Mouse (Mus musculus): ENCODE results near the gene Itgax. TPM values are rescaled to one million over a fixed set of nuclear protein-coding genes. Genes with fewer than 3 reads are reported as not detected.

Itgax gene
- polyA plus RNA-seq, 1 experiment from 2014 or later, result not detected

DNA sequence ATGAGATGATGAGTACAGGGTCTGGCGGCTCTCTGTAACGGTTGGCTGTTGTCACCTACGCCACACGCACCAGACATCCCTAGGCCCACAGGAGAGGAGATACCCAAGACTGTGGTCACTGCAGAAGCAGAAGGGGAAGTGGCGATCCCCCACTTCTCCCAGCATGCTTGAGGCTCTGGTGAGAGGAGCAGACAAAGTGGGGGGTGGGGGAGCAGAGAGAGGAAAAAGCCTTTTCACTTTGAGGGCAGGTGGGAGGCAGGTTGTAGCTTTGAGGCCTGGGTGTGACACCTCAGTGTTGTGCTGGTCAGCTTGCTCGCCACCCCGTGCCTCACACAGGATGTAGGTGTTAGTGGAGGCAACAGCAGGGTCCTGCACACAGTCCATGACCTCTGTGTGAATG, 50.8 kb downstream of the Itgax start:
- Histone ChIP-seq H3K4me1 (no peaks in the 10 kb centered on the region), H3K4me3 (no peak overlapping the region), H3K27me3 (ENCODE audit: low read depth, poor library complexity, severe bottlenecking) (no peaks in the 10 kb centered on the region), H3K36me3 (no peaks in the 10 kb centered on the region), H3K9me3 (replicated peaks) (no peaks in the 10 kb centered on the region), H3K27ac (replicated peaks) (no peak overlapping the region)
- no peak for DNase-seq (ENCODE audit: low spot score)
- 84% methylated on average over 7 of the region's 7 CpGs for WGBS

DNA sequence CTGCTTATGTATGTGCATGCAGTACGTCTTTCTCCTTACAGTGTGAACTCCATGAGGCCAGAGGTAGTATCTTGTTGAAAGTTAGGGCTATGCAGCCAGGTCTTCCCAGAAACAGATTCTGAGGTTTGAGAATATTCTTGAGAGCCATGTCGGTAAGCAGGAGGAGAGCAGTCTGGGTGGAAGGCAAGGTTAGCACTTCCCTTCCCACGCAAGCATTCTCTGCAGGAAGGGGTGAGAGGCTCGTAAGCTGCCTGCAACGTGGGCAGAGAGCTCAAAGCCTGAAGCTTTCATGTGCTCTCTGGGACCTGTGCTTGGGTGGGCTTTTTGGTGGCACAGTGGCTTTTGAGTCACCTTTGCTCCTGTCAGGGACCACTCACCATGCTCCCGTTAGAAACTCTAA, 51.2 kb downstream of the Itgax start:
- Histone ChIP-seq H3K27ac (replicated peaks) (no peak overlapping the region), H3K27me3 (ENCODE audit: low read depth, poor library complexity, severe bottlenecking) (no peaks in the 10 kb centered on the region), H3K36me3 (no peaks in the 10 kb centered on the region), H3K4me1 (no peaks in the 10 kb centered on the region), H3K9me3 (replicated peaks) (no peaks in the 10 kb centered on the region), H3K4me3 (no peak overlapping the region)
- no peak for DNase-seq (ENCODE audit: low spot score)
- WGBS, result 74% methylated on average over 6 of the region's 6 CpGs

DNA sequence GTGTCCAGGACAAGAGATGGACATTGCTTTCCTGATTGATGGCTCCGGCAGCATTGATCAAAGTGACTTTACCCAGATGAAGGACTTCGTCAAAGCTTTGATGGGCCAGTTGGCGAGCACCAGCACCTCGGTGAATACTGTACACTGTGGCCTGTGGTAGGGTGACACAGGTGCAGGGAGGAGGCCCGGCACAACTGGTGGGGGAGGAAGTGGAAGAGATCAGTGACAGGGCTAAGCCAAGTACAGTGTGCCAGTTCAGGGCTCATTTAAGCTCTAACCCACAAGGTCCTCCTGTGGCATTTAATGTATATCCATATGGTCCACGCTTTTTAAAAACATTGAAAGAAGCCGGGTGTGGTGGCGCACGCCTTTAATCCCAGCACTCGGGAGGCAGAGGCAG, 52.3 kb downstream of the Itgax start:
- no peaks in the 10 kb centered on the region for H3K36me3 ChIP-seq
- no peak overlapping the region for H3K4me3 ChIP-seq
- DNase-seq (ENCODE audit: low spot score), result no peak
- H3K27ac ChIP-seq (replicated peaks), result no peak overlapping the region
- no peaks in the 10 kb centered on the region for H3K27me3 ChIP-seq (ENCODE audit: low read depth, poor library complexity, severe bottlenecking)
- WGBS, result 91% methylated on average over 10 of the region's 10 CpGs
- no peaks in the 10 kb centered on the region for H3K9me3 ChIP-seq (replicated peaks)
- H3K4me1 ChIP-seq, result no peaks in the 10 kb centered on the region

Other genes with a start within 250 kb of the Itgax start
- 0.52 and 0.68 TPM in 2 replicates for gene Prss53, start 238.6 kb upstream of the Itgax start, polyA plus RNA-seq (2016; fragmentation: Nextera tagmentation; extraction: Ambion mirVana)
- gene Gm21974, start 234.1 kb upstream of the Itgax start, polyA plus RNA-seq (2016; fragmentation: Nextera tagmentation; extraction: Ambion mirVana), result not detected in 2 replicates
- gene Vkorc1, start 233.9 kb upstream of the Itgax start, polyA plus RNA-seq (2016; fragmentation: Nextera tagmentation; extraction: Ambion mirVana), result 43.4 and 44.6 TPM in 2 replicates
- 128 and 130 TPM in 2 replicates for gene Bckdk, start 225.5 kb upstream of the Itgax start, polyA plus RNA-seq (2016; fragmentation: Nextera tagmentation; extraction: Ambion mirVana)
- 51.1 and 52.4 TPM in 2 replicates for gene Kat8, start 217.0 kb upstream of the Itgax start, polyA plus RNA-seq (2016; fragmentation: Nextera tagmentation; extraction: Ambion mirVana)
- gene Prss8, start 199.4 kb upstream of the Itgax start, polyA plus RNA-seq (2016; fragmentation: Nextera tagmentation; extraction: Ambion mirVana), result 1.6 and 2.1 TPM in 2 replicates
- 11.0 and 13.0 TPM in 2 replicates for gene Prss36, start 182.8 kb upstream of the Itgax start, polyA plus RNA-seq (2016; fragmentation: Nextera tagmentation; extraction: Ambion mirVana)
- 336 and 358 TPM in 2 replicates for gene Fus, start 162.1 kb upstream of the Itgax start, polyA plus RNA-seq (2016; fragmentation: Nextera tagmentation; extraction: Ambion mirVana)
- gene Pycard, start 135.7 kb upstream of the Itgax start, polyA plus RNA-seq (2016; fragmentation: Nextera tagmentation; extraction: Ambion mirVana), result 6.1 and 7.5 TPM in 2 replicates
- not detected in 2 replicates for gene Trim72, start 125.6 kb upstream of the Itgax start, polyA plus RNA-seq (2016; fragmentation: Nextera tagmentation; extraction: Ambion mirVana)
- gene Itgam, start 66.9 kb upstream of the Itgax start, polyA plus RNA-seq (2016; fragmentation: Nextera tagmentation; extraction: Ambion mirVana), result 0.48 and 0.68 TPM in 2 replicates
- not detected in 2 replicates for gene Gm49368, start 66.9 kb upstream of the Itgax start, polyA plus RNA-seq (2016; fragmentation: Nextera tagmentation; extraction: Ambion mirVana)
- gene Itgad, start 24.8 kb downstream of the Itgax start, polyA plus RNA-seq (2016; fragmentation: Nextera tagmentation; extraction: Ambion mirVana), result 0.16 TPM in 1 of 2 replicates, not detected in the other
- not detected in 2 replicates for gene Cox6a2, start 76.8 kb downstream of the Itgax start, polyA plus RNA-seq (2016; fragmentation: Nextera tagmentation; extraction: Ambion mirVana)
- 15.4 and 16.7 TPM in 2 replicates for gene Armc5, start 107.8 kb downstream of the Itgax start, polyA plus RNA-seq (2016; fragmentation: Nextera tagmentation; extraction: Ambion mirVana)
- gene 9130023H24Rik, start 108.5 kb downstream of the Itgax start, polyA plus RNA-seq (2016; fragmentation: Nextera tagmentation; extraction: Ambion mirVana), result 10.3 and 11.7 TPM in 2 replicates
- gene Tgfb1i1, start 117.3 kb downstream of the Itgax start, polyA plus RNA-seq (2016; fragmentation: Nextera tagmentation; extraction: Ambion mirVana), result 40.9 and 45.3 TPM in 2 replicates
- gene Slc5a2, start 136.1 kb downstream of the Itgax start, polyA plus RNA-seq (2016; fragmentation: Nextera tagmentation; extraction: Ambion mirVana), result 0.28 and 0.50 TPM in 2 replicates
- 24.6 and 26.3 TPM in 2 replicates for gene BC017158, start 168.6 kb downstream of the Itgax start, polyA plus RNA-seq (2016; fragmentation: Nextera tagmentation; extraction: Ambion mirVana)